Mouse (Mus musculus): ENCODE results near the gene Ints11.

- TF ChIP-seq CTCF (IDR thresholded peaks at IDR 0.05; ENCODE audit: control insufficient read depth, insufficient read depth, low read length) (no peak), POLR2A (IDR thresholded peaks at IDR 0.05; ENCODE audit: borderline replicate concordance, control insufficient read depth, low read depth, low read length) (no peak)
Measured at GRCm38 (mm10) chr4:155883587-155883986, 14.2 kb downstream of the Ints11 start.
